8 mouse cellular contexts compared by ENCODE assay signal in the genomic region with DNA sequence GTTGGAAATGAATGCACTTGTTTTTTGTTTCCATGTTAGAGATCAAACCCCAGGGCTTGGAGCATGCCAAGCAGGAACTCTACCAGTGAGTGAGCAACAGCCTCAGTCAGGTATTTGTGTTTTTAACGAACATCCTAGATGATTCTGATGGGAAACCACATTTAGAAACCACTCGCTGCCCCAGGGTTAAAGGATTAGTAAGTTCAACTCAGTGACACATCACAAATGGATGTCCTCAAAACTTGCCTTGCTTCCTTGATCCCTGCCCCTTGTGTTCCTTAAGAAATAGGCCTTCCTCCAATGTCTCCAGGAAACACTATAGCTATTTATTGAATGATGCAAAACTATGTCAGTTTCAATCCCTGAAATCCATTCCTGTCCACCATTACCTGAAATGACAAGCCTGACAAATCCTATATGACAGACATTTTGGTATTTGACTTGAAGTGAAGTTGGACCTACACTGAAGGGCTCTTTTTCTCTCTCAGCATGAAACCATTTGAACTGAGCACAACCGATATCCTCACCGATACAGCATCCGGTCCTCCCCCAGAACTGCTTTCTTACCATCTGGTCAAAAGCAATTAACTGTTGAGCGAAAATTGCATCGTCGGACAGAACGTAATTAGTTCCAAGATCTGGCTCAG. TPM values are rescaled to one million over a fixed set of nuclear protein-coding genes. Genes with fewer than 3 reads are reported as not detected.
DNase-seq lines count a peak whose midpoint lies in the region; ATAC-seq and TF ChIP-seq lines count a peak whose summit lies in the region.

No protein-coding gene starts in this region.

- no peak for DNase-seq in cerebellum, adult 2 months
- no peak for DNase-seq in cerebellum, adult 11 months
- no peak for DNase-seq in testis, postnatal 14 days (ENCODE audit: low spot score)
- no peak for DNase-seq in liver, embryonic 11.5 days (ENCODE audit: low spot score)
- no peak for DNase-seq in embryo, embryonic 9.5 days (ENCODE audit: extremely low spot score)
- no peak for DNase-seq in ovary, adult 18-20 months (ENCODE audit: low spot score)
- no peak for DNase-seq in layer of hippocampus, postnatal 36 days

- H3K4me2 ChIP-seq in liver, embryonic 11.5 days = peak overlapping the region; percentile 90

- peak overlapping the region; percentile 70 for H3K27ac ChIP-seq in cerebellum, adult 2 months (ENCODE audit: insufficient read depth, low read length)
- peak overlapping the region; percentile 86 for H3K27ac ChIP-seq in testis, adult 2 months (ENCODE audit: control insufficient read depth, insufficient read depth, low read depth, low read length)
- no peak overlapping the region; the same call in 1 of the 2 replicates for H3K27ac ChIP-seq in liver, embryonic 11.5 days (ENCODE audit: low read depth, low read length)

- WGBS in cerebellum, adult 2 months = 14% methylated on average over 9 of the region's 9 CpGs
- 18% methylated on average over 9 of the region's 9 CpGs for WGBS in liver, embryonic 11.5 days

- peak overlapping the region; percentile 93 for H3K9ac ChIP-seq in liver, embryonic 11.5 days (ENCODE audit: low read depth, low read length)

- no peaks in the 10 kb centered on the region for H3K36me3 ChIP-seq in testis, adult 2 months (ENCODE audit: control insufficient read depth, insufficient read depth, low read length)
- H3K36me3 ChIP-seq in liver, embryonic 11.5 days (ENCODE audit: control insufficient read depth, insufficient read depth, low read length) = peaks cover 8% of the 10 kb centered on the region

- no peak for TF ChIP-seq CTCF in cerebellum, adult 2 months (IDR thresholded peaks at IDR 0.05; ENCODE audit: borderline replicate concordance, insufficient read depth, low read depth, low read length)
- no peak for TF ChIP-seq CTCF in testis, adult 2 months (IDR thresholded peaks at IDR 0.05; ENCODE audit: control insufficient read depth, insufficient read depth, insufficient replicate concordance, low read depth, low read length)

- H3K9me3 ChIP-seq in liver, embryonic 11.5 days (ENCODE audit: control insufficient read depth, low read length) = no peaks in the 10 kb centered on the region

- TF ChIP-seq POLR2A in cerebellum, adult 2 months (IDR thresholded peaks at IDR 0.05; ENCODE audit: borderline replicate concordance, insufficient read depth, low read length) = no peak
- no peak for TF ChIP-seq POLR2A in testis, adult 2 months (IDR thresholded peaks at IDR 0.05; ENCODE audit: control insufficient read depth, low read depth, low read length)

- no peaks in the 10 kb centered on the region for H3K27me3 ChIP-seq in cerebellum, adult 2 months (ENCODE audit: control insufficient read depth, insufficient read depth, low read length)
- H3K27me3 ChIP-seq in testis, adult 2 months (ENCODE audit: control insufficient read depth, insufficient read depth, low read length) = no peaks in the 10 kb centered on the region
- no peaks in the 10 kb centered on the region for H3K27me3 ChIP-seq in liver, embryonic 11.5 days (replicated peaks; ENCODE audit: control insufficient read depth, insufficient read depth, low read length)

- ATAC-seq in liver, embryonic 11.5 days (replicated peaks; ENCODE audit: low FRiP score) = no peak

- peaks cover 2% of the 10 kb centered on the region; the same call in 1 of the 2 replicates for H3K4me1 ChIP-seq in cerebellum, adult 2 months (ENCODE audit: control insufficient read depth, insufficient read depth, low read length)
- H3K4me1 ChIP-seq in testis, adult 2 months (ENCODE audit: control insufficient read depth, insufficient read depth, low read length) = peaks cover 4% of the 10 kb centered on the region
- peaks cover 19% of the 10 kb centered on the region for H3K4me1 ChIP-seq in liver, embryonic 11.5 days (replicated peaks; ENCODE audit: control insufficient read depth, insufficient read depth, low read length)

- H3K4me3 ChIP-seq in cerebellum, adult 2 months (replicated peaks; ENCODE audit: insufficient read depth, low read depth, low read length) = peak overlapping the region; percentile 91
- peak overlapping the region; percentile 93 for H3K4me3 ChIP-seq in testis, adult 2 months (ENCODE audit: control insufficient read depth, low read depth, low read length)
- H3K4me3 ChIP-seq in liver, embryonic 11.5 days (ENCODE audit: low read depth, low read length) = peak overlapping the region; percentile 96

RNA-seq across cellular contexts. Expression of a gene that starts 18.8 kb away (rescaled TPM):
- 142 and 156 TPM in 2 replicates for polyA plus RNA-seq in cerebellum, adult 2 months (2012; rRNA removed)
- 646 and 682 TPM in 2 replicates for polyA plus RNA-seq in testis, adult 2 months (2012; rRNA removed)
- 27.4 and 30.3 TPM in 2 replicates for polyA plus RNA-seq in liver, embryonic 11.5 days (2014; fragmentation: Nextera tagmentation; extraction: Ambion mirVana)
- 100 to 1,000 TPM; 111 to 116 TPM for total RNA-seq in layer of hippocampus, postnatal 36 days (2021)

RNA-seq across cellular contexts. Expression of a gene that starts 27.2 kb away (rescaled TPM):
- 35.9 and 37.9 TPM in 2 replicates for polyA plus RNA-seq in cerebellum, adult 2 months (2012; rRNA removed)
- polyA plus RNA-seq in testis, adult 2 months (2012; rRNA removed) = 16.7 and 20.4 TPM in 2 replicates
- polyA plus RNA-seq in liver, embryonic 11.5 days (2014; fragmentation: Nextera tagmentation; extraction: Ambion mirVana) = 133 and 151 TPM in 2 replicates
- total RNA-seq in layer of hippocampus, postnatal 36 days (2021) = 10 to 100 TPM; 25.5 to 27.2 TPM

RNA-seq across cellular contexts. Expression of a gene that starts 32.5 kb away (rescaled TPM):
- 114 and 124 TPM in 2 replicates for polyA plus RNA-seq in cerebellum, adult 2 months (2012; rRNA removed)
- polyA plus RNA-seq in testis, adult 2 months (2012; rRNA removed) = 68.8 and 72.0 TPM in 2 replicates
- polyA plus RNA-seq in liver, embryonic 11.5 days (2014; fragmentation: Nextera tagmentation; extraction: Ambion mirVana) = 393 and 418 TPM in 2 replicates
- 100 to 1,000 TPM; 107 to 110 TPM for total RNA-seq in layer of hippocampus, postnatal 36 days (2021)

RNA-seq across cellular contexts. Expression of a gene that starts 34.5 kb away (rescaled TPM):
- not detected in 2 replicates for polyA plus RNA-seq in cerebellum, adult 2 months (2012; rRNA removed)
- 153 and 159 TPM in 2 replicates for polyA plus RNA-seq in testis, adult 2 months (2012; rRNA removed)
- not detected in 2 replicates for polyA plus RNA-seq in liver, embryonic 11.5 days (2014; fragmentation: Nextera tagmentation; extraction: Ambion mirVana)
- not detected for total RNA-seq in layer of hippocampus, postnatal 36 days (2021)

RNA-seq across cellular contexts. Expression of a gene that starts 44.1 kb away (rescaled TPM):
- polyA plus RNA-seq in cerebellum, adult 2 months (2012; rRNA removed) = not detected in 2 replicates
- 86.7 and 90.3 TPM in 2 replicates for polyA plus RNA-seq in testis, adult 2 months (2012; rRNA removed)
- not detected in 2 replicates for polyA plus RNA-seq in liver, embryonic 11.5 days (2014; fragmentation: Nextera tagmentation; extraction: Ambion mirVana)
- not detected for total RNA-seq in layer of hippocampus, postnatal 36 days (2021)
